Mouse (Mus musculus) megakaryocyte, embryonic 14.5 days (primary cell): ENCODE measurements around the gene Fcho2.

Experiments used
- FLI1 ChIP-seq: IDR thresholded peaks from 2 replicates; pipeline ENCODE4 v1.6.1; 2012; ENCODE audit warnings: low read length, inconsistent platforms, mixed read lengths
- GATA1 ChIP-seq: IDR thresholded peaks from 3 replicates; pipeline ENCODE4 v1.6.1; 2012; ENCODE audit warnings: mixed read lengths, low read length, inconsistent platforms, borderline replicate concordance

GRCm38 (mm10) chr13:98804480-98804879 lies 10.8 kb downstream of the Fcho2 start:
- no peak for TF ChIP-seq GATA1
- TF ChIP-seq FLI1, result no peak
